Mouse (Mus musculus) liver, postnatal 0 days (tissue): Measurements from ENCODE around the gene Prpf40a.

Experiments used
- CTCF ChIP-seq: sonication (generic); IDR thresholded peaks from 2 replicates; pipeline ENCODE4 v1.5.1; 2016; ENCODE audit warnings: antibody characterized with exemption, low read depth
- EP300 ChIP-seq: IDR thresholded peaks from 2 replicates; pipeline ENCODE4 v1.6.1; 2016; ENCODE audit warnings: antibody characterized with exemption, low read depth, mild to moderate bottlenecking

DNA sequence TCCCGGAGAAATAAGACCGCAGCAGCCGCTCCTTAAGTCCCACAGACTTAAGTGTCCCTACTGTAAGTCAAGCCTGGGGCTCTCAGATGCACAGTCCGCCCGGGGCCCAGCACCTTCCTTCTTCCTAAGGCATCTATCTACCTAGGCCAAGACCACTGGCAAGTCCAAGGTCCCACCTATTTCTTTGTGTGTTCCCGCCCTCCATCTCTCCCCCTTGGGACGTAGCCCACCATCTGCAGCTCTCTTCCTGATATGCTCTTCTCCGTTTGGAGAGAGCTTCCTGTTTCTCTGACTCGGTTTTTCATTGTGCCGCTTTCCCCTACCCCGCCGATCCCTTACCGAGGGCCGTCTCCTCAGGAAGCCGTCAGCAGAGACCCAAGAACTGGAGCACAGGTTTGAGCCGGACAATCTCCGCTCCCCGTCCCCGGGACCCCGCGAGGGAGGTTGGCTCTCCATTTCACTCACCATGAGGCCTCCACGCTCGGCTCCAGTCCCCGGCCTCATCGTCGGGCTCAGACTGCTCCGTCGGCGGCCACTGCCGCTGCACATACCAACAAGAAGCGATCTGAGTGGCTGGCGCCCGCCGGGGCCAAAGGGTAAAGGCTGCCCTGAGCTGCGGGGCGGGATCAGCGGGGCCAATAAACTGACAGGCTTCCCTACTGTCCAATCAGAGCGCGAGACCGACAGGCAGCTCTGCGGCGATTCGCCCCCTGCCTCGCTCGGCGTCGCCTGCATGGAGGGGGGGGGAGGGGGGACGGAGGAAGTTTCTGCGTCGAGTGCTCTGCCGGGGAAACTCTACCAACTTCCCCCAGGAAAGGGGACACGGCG lies at the start of gene Prpf40a:
- TF ChIP-seq CTCF (no peak), EP300 (no peak)
